Mouse (Mus musculus) myocyte (in vitro differentiated cells): Measurements from ENCODE around the gene Gpr87.

Experiments used
- E2F4 ChIP-seq: IDR thresholded peaks from one replicate; pipeline ENCODE4 v1.6.1; 2011; ENCODE audit warnings: mild to moderate bottlenecking, control low read depth, moderate library complexity; ENCODE audit not compliant: insufficient read depth
- MAX ChIP-seq: IDR thresholded peaks from one replicate; pipeline ENCODE4 v1.6.1; 2011; ENCODE audit warnings: low read depth, mild to moderate bottlenecking, control low read depth
- MYOG ChIP-seq, 3 experiments: IDR thresholded peaks; one replicate each; pipeline ENCODE4 v1.6.1; 2011; ENCODE audit warnings: control low read depth in 2 of 3, low read depth in 2 of 3, mild to moderate bottlenecking in 2 of 3; ENCODE audit not compliant: insufficient read length in 2 of 3, control insufficient read depth in 1 of 3, insufficient read depth in 1 of 3
- POLR2A ChIP-seq: IDR thresholded peaks from one replicate; pipeline ENCODE4 v1.6.1; 2011; ENCODE audit warnings: low read depth, mild to moderate bottlenecking, control low read depth, moderate library complexity; ENCODE audit not compliant: insufficient read length
- POLR2AphosphoS2 ChIP-seq: IDR thresholded peaks from one replicate; pipeline ENCODE4 v1.6.1; 2011; ENCODE audit warnings: low read depth, control low read depth; ENCODE audit not compliant: insufficient read length
- TCF12 ChIP-seq: IDR thresholded peaks from one replicate; pipeline ENCODE4 v1.6.1; 2011; ENCODE audit warnings: mild to moderate bottlenecking, control low read depth; ENCODE audit not compliant: poor library complexity, insufficient read depth, severe bottlenecking
- USF1 ChIP-seq: IDR thresholded peaks from one replicate; pipeline ENCODE4 v1.6.1; 2011; ENCODE audit warnings: low read depth, mild to moderate bottlenecking, control low read depth, moderate library complexity

DNA sequence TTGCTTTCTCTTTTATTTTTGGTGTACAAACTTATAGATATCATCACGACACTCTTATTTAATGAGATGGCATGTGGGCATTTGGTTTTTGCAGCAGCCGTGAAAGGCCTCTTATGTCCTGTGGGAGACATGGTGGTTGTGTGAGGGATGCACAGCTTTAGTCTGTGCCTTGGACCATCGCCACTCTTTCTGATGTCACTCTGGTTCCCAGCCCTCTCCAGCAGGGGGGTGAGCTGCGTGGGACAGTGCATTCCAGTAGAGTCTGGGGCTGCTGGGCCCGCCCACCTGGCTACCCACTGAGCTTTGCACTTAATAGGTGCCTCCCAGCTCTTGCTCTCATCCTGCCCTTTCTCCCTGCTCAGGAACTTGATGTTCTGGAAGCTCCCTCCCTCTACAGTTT lies 13.8 kb downstream of the Gpr87 start:
- no peak for TF ChIP-seq POLR2AphosphoS2
- no peak for TF ChIP-seq POLR2A
- no peak for TF ChIP-seq MYOG (IDR thresholded peaks at IDR 0.05; ENCODE audit: control insufficient read depth in 1 of 3, insufficient read depth in 1 of 3, insufficient read length in 2 of 3, low read depth in 2 of 3)
- TF ChIP-seq USF1: no peak
- TF ChIP-seq MAX: no peak
- no peak for TF ChIP-seq E2F4
- no peak for TF ChIP-seq TCF12
